Mouse (Mus musculus): ENCODE measurements around the gene Bach2. TPM values are rescaled to one million over a fixed set of nuclear protein-coding genes. Genes with fewer than 3 reads are reported as not detected.

Bach2 gene
- total RNA-seq, 2 experiments from 2014 or later = 10.4 to 14.4 TPM

GRCm38 (mm10) chr4:32373085-32373484 lies 134.5 kb downstream of the Bach2 start:
- intact Hi-C loops (cut with DNase I) = no loop called here
- peak; percentile 69 to 81 for DNase-seq (ENCODE audit: low spot score in 2 of 2)

GRCm38 (mm10) chr4:32373527-32373926 lies 134.9 kb downstream of the Bach2 start:
- no peak for DNase-seq (ENCODE audit: low spot score in 2 of 2)
- intact Hi-C loops (cut with DNase I) = no loop called here

GRCm38 (mm10) chr4:32374751-32375582 lies 136.4 kb downstream of the Bach2 start:
- no peak for DNase-seq (ENCODE audit: low spot score in 2 of 2)
- intact Hi-C loops (cut with DNase I) = no loop called here

GRCm38 (mm10) chr4:32375721-32376526 lies 137.3 kb downstream of the Bach2 start:
- intact Hi-C loops (cut with DNase I) = no loop called here
- DNase-seq (ENCODE audit: low spot score in 2 of 2) = no peak

- intact Hi-C loops (cut with DNase I) = no loop called here
- DNase-seq (ENCODE audit: low spot score in 2 of 2) = no peak
Measured at GRCm38 (mm10) chr4:32376527-32376948, 137.9 kb downstream of the Bach2 start.

GRCm38 (mm10) chr4:32379140-32379539 lies 140.5 kb downstream of the Bach2 start:
- intact Hi-C loops (cut with DNase I) = no loop called here
- no peak for DNase-seq (ENCODE audit: low spot score in 2 of 2)

- intact Hi-C loops (cut with DNase I) = no loop called here
- DNase-seq (ENCODE audit: low spot score in 2 of 2) = no peak
Measured at GRCm38 (mm10) chr4:32381666-32382381, 143.2 kb downstream of the Bach2 start.

- intact Hi-C loops (cut with DNase I) = no loop called here
- DNase-seq (ENCODE audit: low spot score in 2 of 2) = no peak
Measured at GRCm38 (mm10) chr4:32385121-32385520, 146.5 kb downstream of the Bach2 start.

- intact Hi-C loops (cut with DNase I) = no loop called here
- no peak for DNase-seq (ENCODE audit: low spot score in 2 of 2)
Measured at GRCm38 (mm10) chr4:32385623-32386022, 147.0 kb downstream of the Bach2 start.

GRCm38 (mm10) chr4:32386346-32386745 lies 147.7 kb downstream of the Bach2 start:
- intact Hi-C loops (cut with DNase I) = no loop called here
- no peak for DNase-seq (ENCODE audit: low spot score in 2 of 2)

- intact Hi-C loops (cut with DNase I) = no loop called here
- no peak for DNase-seq (ENCODE audit: low spot score in 2 of 2)
Measured at GRCm38 (mm10) chr4:32386931-32387330, 148.3 kb downstream of the Bach2 start.

- peak; percentile 49 for DNase-seq (ENCODE audit: low spot score in 2 of 2)
Measured at GRCm38 (mm10) chr4:32387479-32388240, 149.1 kb downstream of the Bach2 start.

GRCm38 (mm10) chr4:32388564-32388963 lies 150.0 kb downstream of the Bach2 start:
- DNase-seq (ENCODE audit: low spot score in 2 of 2) = no peak
- intact Hi-C loops (cut with DNase I) = no loop called here

More at GRCm38 (mm10) chr4:32387479-32388240, 149.1 kb downstream of the Bach2 start:
- intact Hi-C loops (cut with DNase I) = no loop called here

GRCm38 (mm10) chr4:32389107-32389800 lies 150.7 kb downstream of the Bach2 start:
- no peak for DNase-seq (ENCODE audit: low spot score in 2 of 2)
- intact Hi-C loops (cut with DNase I) = no loop called here

- intact Hi-C loops (cut with DNase I) = no loop called here
Measured at GRCm38 (mm10) chr4:32391260-32391659, 152.7 kb downstream of the Bach2 start.

GRCm38 (mm10) chr4:32393226-32393625 lies 154.6 kb downstream of the Bach2 start:
- intact Hi-C loops (cut with DNase I) = no loop called here
- DNase-seq (ENCODE audit: low spot score in 2 of 2) = no peak

More at GRCm38 (mm10) chr4:32391260-32391659, 152.7 kb downstream of the Bach2 start:
- no peak for DNase-seq (ENCODE audit: low spot score in 2 of 2)

GRCm38 (mm10) chr4:32393951-32394350 lies 155.3 kb downstream of the Bach2 start:
- DNase-seq (ENCODE audit: low spot score in 2 of 2) = no peak
- intact Hi-C loops (cut with DNase I) = no loop called here

GRCm38 (mm10) chr4:32394850-32395249 lies 156.2 kb downstream of the Bach2 start:
- DNase-seq (ENCODE audit: low spot score in 2 of 2) = no peak
- intact Hi-C loops (cut with DNase I) = no loop called here

GRCm38 (mm10) chr4:32401459-32401858 lies 162.9 kb downstream of the Bach2 start:
- DNase-seq (ENCODE audit: low spot score in 2 of 2) = no peak
- intact Hi-C loops (cut with DNase I) = no loop called here

Data from left cerebral cortex, postnatal 25 days (tissue).